Mouse (Mus musculus): ENCODE results near the gene Zfp119b. TPM values are rescaled to one million over a fixed set of nuclear protein-coding genes. Genes with fewer than 3 reads are reported as not detected.

Gene Zfp119b
- polyA plus RNA-seq, 1 experiment from 2014 or later: 9.4 TPM

- Histone ChIP-seq H3K4me1 (replicated peaks) (peaks cover 30% of the 10 kb centered on the region), H3K27ac (no peak overlapping the region), H3K9me3 (no peaks in the 10 kb centered on the region), H3K36me3 (peaks cover 61% of the 10 kb centered on the region), H3K4me3 (replicated peaks) (no peak overlapping the region), H3K9ac (replicated peaks) (no peak overlapping the region), H3K4me2 (replicated peaks) (no peak overlapping the region), H3K27me3 (no peaks in the 10 kb centered on the region)
- WGBS: 85% methylated on average over 9 of the region's 9 CpGs
- ATAC-seq: no peak
Measured at GRCm38 (mm10) chr17:55964996-55965395, 15.7 kb upstream of the Zfp119b start.

- no peak for ATAC-seq
- 94% methylated on average over 10 of the region's 10 CpGs for WGBS
- H3K9me3 ChIP-seq: no peaks in the 10 kb centered on the region
- no peak overlapping the region for H3K27ac ChIP-seq
- H3K9ac ChIP-seq (replicated peaks): no peak overlapping the region
- H3K4me3 ChIP-seq (replicated peaks): no peak overlapping the region
- peaks cover 30% of the 10 kb centered on the region for H3K4me1 ChIP-seq (replicated peaks)
- H3K36me3 ChIP-seq: peaks cover 61% of the 10 kb centered on the region
- no peaks in the 10 kb centered on the region for H3K27me3 ChIP-seq
- no peak overlapping the region for H3K4me2 ChIP-seq (replicated peaks)
Measured at GRCm38 (mm10) chr17:55964496-55964895, 15.2 kb upstream of the Zfp119b start.

GRCm38 (mm10) chr17:55963171-55963570 lies 13.9 kb upstream of the Zfp119b start:
- WGBS: 87% methylated on average over 14 of the region's 14 CpGs
- peaks cover 22% of the 10 kb centered on the region for H3K4me1 ChIP-seq (replicated peaks)

GRCm38 (mm10) chr17:55961631-55962030 lies 12.3 kb upstream of the Zfp119b start:
- 94% methylated on average over 7 of the region's 7 CpGs for WGBS
- Histone ChIP-seq H3K36me3 (peaks cover 48% of the 10 kb centered on the region), H3K27ac (no peak overlapping the region), H3K4me2 (replicated peaks) (no peak overlapping the region), H3K9me3 (no peaks in the 10 kb centered on the region), H3K4me3 (replicated peaks) (no peak overlapping the region), H3K27me3 (no peaks in the 10 kb centered on the region), H3K4me1 (replicated peaks) (peaks cover 25% of the 10 kb centered on the region), H3K9ac (replicated peaks) (no peak overlapping the region)
- no peak for ATAC-seq

More at GRCm38 (mm10) chr17:55963171-55963570, 13.9 kb upstream of the Zfp119b start:
- H3K27ac ChIP-seq: no peak overlapping the region
- H3K9ac ChIP-seq (replicated peaks): no peak overlapping the region
- no peaks in the 10 kb centered on the region for H3K9me3 ChIP-seq
- no peak overlapping the region for H3K4me2 ChIP-seq (replicated peaks)
- no peak overlapping the region for H3K4me3 ChIP-seq (replicated peaks)
- H3K36me3 ChIP-seq: peaks cover 61% of the 10 kb centered on the region
- no peaks in the 10 kb centered on the region for H3K27me3 ChIP-seq
- no peak for ATAC-seq

- ATAC-seq: no peak
Measured at GRCm38 (mm10) chr17:55960791-55961190, 11.5 kb upstream of the Zfp119b start.

GRCm38 (mm10) chr17:55959946-55960740 lies 10.8 kb upstream of the Zfp119b start:
- Histone ChIP-seq H3K4me1 (replicated peaks) (peaks cover 37% of the 10 kb centered on the region), H3K9me3 (no peaks in the 10 kb centered on the region), H3K4me3 (replicated peaks) (peak overlapping the region; percentile 56), H3K9ac (replicated peaks) (peak overlapping the region; percentile 59), H3K36me3 (peaks cover 35% of the 10 kb centered on the region), H3K4me2 (replicated peaks) (peak overlapping the region; percentile 58), H3K27ac (peak overlapping the region; percentile 92), H3K27me3 (peaks cover 3% of the 10 kb centered on the region; the same call in 1 of the 2 replicates)
- 77% methylated on average over 10 of the region's 10 CpGs for WGBS
- no peak for ATAC-seq

More at GRCm38 (mm10) chr17:55960791-55961190, 11.5 kb upstream of the Zfp119b start:
- Histone ChIP-seq H3K9ac (replicated peaks) (no peak overlapping the region), H3K27me3 (no peaks in the 10 kb centered on the region), H3K4me3 (replicated peaks) (no peak overlapping the region), H3K36me3 (peaks cover 41% of the 10 kb centered on the region), H3K27ac (no peak overlapping the region), H3K4me2 (replicated peaks) (no peak overlapping the region), H3K9me3 (no peaks in the 10 kb centered on the region), H3K4me1 (replicated peaks) (peaks cover 34% of the 10 kb centered on the region)

- H3K9me3 ChIP-seq: no peaks in the 10 kb centered on the region
- H3K36me3 ChIP-seq: peaks cover 25% of the 10 kb centered on the region
- peak within 1 kb of the TSS; percentile 92 for H3K27ac ChIP-seq
- peak; percentile 90 for ATAC-seq
- H3K4me2 ChIP-seq (replicated peaks): peak within 1 kb of the TSS; percentile 58
- peak within 1 kb of the TSS; percentile 62 for H3K9ac ChIP-seq (replicated peaks)
- H3K4me3 ChIP-seq (replicated peaks): peak within 1 kb of the TSS; percentile 56
- peaks cover 13% of the 10 kb centered on the region for H3K27me3 ChIP-seq
- under 1% methylated on average over 46 of the region's 46 CpGs for WGBS
- peaks cover 37% of the 10 kb centered on the region for H3K4me1 ChIP-seq (replicated peaks)
Measured at GRCm38 (mm10) chr17:55958918-55959728, 9.8 kb upstream of the Zfp119b start, which contains the start of gene Yju2. Gene Yju2, plus strand, starts transcription at chr17:55959099.

- Histone ChIP-seq H3K36me3 (peaks cover 20% of the 10 kb centered on the region), H3K27me3 (peaks cover 14% of the 10 kb centered on the region), H3K9me3 (no peaks in the 10 kb centered on the region), H3K4me1 (replicated peaks) (peaks cover 37% of the 10 kb centered on the region), H3K4me3 (replicated peaks) (peak overlapping the region; percentile 56), H3K9ac (replicated peaks) (peak overlapping the region; percentile 49), H3K4me2 (replicated peaks) (peak overlapping the region; percentile 58), H3K27ac (peak overlapping the region; percentile 92)
- no peak for ATAC-seq
- 34% methylated on average over 2 of the region's 2 CpGs for WGBS
Measured at GRCm38 (mm10) chr17:55958584-55958886, 9.2 kb upstream of the Zfp119b start.

GRCm38 (mm10) chr17:55957726-55958583 lies 8.7 kb upstream of the Zfp119b start:
- Histone ChIP-seq H3K27me3 (peaks cover 14% of the 10 kb centered on the region), H3K36me3 (peaks cover 15% of the 10 kb centered on the region), H3K9me3 (no peaks in the 10 kb centered on the region), H3K4me2 (replicated peaks) (peak overlapping the region; percentile 59), H3K27ac (peak overlapping the region; percentile 92), H3K4me1 (replicated peaks) (peaks cover 37% of the 10 kb centered on the region), H3K4me3 (replicated peaks) (peak overlapping the region; percentile 56), H3K9ac (replicated peaks) (peak overlapping the region; percentile 49)
- WGBS: 76% methylated on average over 13 of the region's 13 CpGs
- no peak for ATAC-seq

GRCm38 (mm10) chr17:55957168-55957567 lies 7.9 kb upstream of the Zfp119b start:
- H3K4me1 ChIP-seq (replicated peaks): peaks cover 37% of the 10 kb centered on the region
- H3K9me3 ChIP-seq: no peaks in the 10 kb centered on the region
- peak overlapping the region; percentile 59 for H3K4me2 ChIP-seq (replicated peaks)
- peak overlapping the region; percentile 57; the same call in 1 of the 2 replicates for H3K27ac ChIP-seq
- no peak overlapping the region for H3K9ac ChIP-seq (replicated peaks)
- ATAC-seq: peak; percentile 59
- 0 out of 2 replicates have a peak overlapping the region, but pooled peaks have one; percentile 48 for H3K4me3 ChIP-seq (replicated peaks)
- peaks cover 10% of the 10 kb centered on the region for H3K36me3 ChIP-seq
- H3K27me3 ChIP-seq: peaks cover 19% of the 10 kb centered on the region
- whole genome bisulfite sequencing: 13% methylated on average over 9 of the region's 9 CpGs

- 34% methylated on average over 6 of the region's 6 CpGs for WGBS
- no peak for ATAC-seq
Measured at GRCm38 (mm10) chr17:55956591-55956990, 7.3 kb upstream of the Zfp119b start.

More at GRCm38 (mm10) chr17:55956591-55956990, 7.3 kb upstream of the Zfp119b start:
- Histone ChIP-seq H3K4me1 (replicated peaks) (peaks cover 37% of the 10 kb centered on the region), H3K4me3 (replicated peaks) (peak overlapping the region; percentile 48), H3K4me2 (replicated peaks) (peak overlapping the region; percentile 59), H3K9ac (replicated peaks) (peak overlapping the region; percentile 67), H3K27ac (peak overlapping the region; percentile 57), H3K36me3 (peaks cover 5% of the 10 kb centered on the region), H3K27me3 (peaks cover 19% of the 10 kb centered on the region), H3K9me3 (no peaks in the 10 kb centered on the region)
